9 mouse cellular contexts compared by ENCODE assay signal in genomic region chr1:135108611-135109010, GRCm38 (mm10). TPM values are rescaled to one million over a fixed set of nuclear protein-coding genes. Genes with fewer than 3 reads are reported as not detected.
DNase-seq lines count a peak whose midpoint lies in the region; ATAC-seq and TF ChIP-seq lines count a peak whose summit lies in the region.
"Had no signal": no experiment of that assay in that cellular context is flagged by ENCODE, and none has a peak within 500 bp of the region (broad histone marks: within the 10 kb centered on the region; RNA-seq: fewer than 3 reads in every experiment).

No protein-coding gene starts in this region.

- no peak for TF ChIP-seq POLR2A in brain, embryonic 14.5 days (IDR thresholded peaks at IDR 0.05; ENCODE audit: borderline replicate concordance, extremely low read depth, insufficient read depth, insufficient read length, poor library complexity, severe bottlenecking)

- H3K27ac ChIP-seq in lung, embryonic 14.5 days (ENCODE audit: low read depth): no peak overlapping the region
- H3K27ac ChIP-seq: neural tube, embryonic 12.5 days had no signal

- peak; percentile 56; the same call in 1 of the 2 replicates for TF ChIP-seq CTCF in brain, embryonic 14.5 days (IDR thresholded peaks at IDR 0.05; ENCODE audit: borderline replicate concordance, extremely low read depth, insufficient read depth, insufficient read length)
- TF ChIP-seq CTCF in lung, embryonic 14.5 days (IDR thresholded peaks at IDR 0.05; ENCODE audit: low read depth): peak; percentile 77

- ATAC-seq in lung, embryonic 14.5 days (ENCODE audit: insufficient read depth): no peak

- peaks cover 28% of the 10 kb centered on the region for H3K27me3 ChIP-seq in lung, embryonic 14.5 days (ENCODE audit: insufficient read depth, low read length)

- H3K4me3 ChIP-seq in lung, embryonic 14.5 days (ENCODE audit: low read depth, low read length): no peak overlapping the region
- H3K4me3 ChIP-seq: neural tube, embryonic 12.5 days had no signal

- intact Hi-C loops in left cerebral cortex, postnatal 4 days (cut with DNase I): no loop called here

- H3K9ac ChIP-seq in lung, embryonic 14.5 days: no peak overlapping the region
- H3K9ac ChIP-seq: neural tube, embryonic 12.5 days had no signal

- H3K9me3 ChIP-seq in lung, embryonic 14.5 days (ENCODE audit: low read depth, low read length): no peaks in the 10 kb centered on the region
- H3K9me3 ChIP-seq: neural tube, embryonic 12.5 days had no signal

- DNase-seq in cerebellum, adult 8-10 months: peak; percentile 22
- no peak for DNase-seq in cerebellum, adult 9-10 months
- DNase-seq in left cerebral cortex, postnatal 4 days: peak; percentile 59
- DNase-seq in left cerebral cortex, adult 18-20 months (ENCODE audit: low spot score in 2 of 2): no peak
- DNase-seq in brain, embryonic 14.5 days (ENCODE audit: low read depth): peak; percentile 29
- DNase-seq in lung, embryonic 14.5 days: peak; percentile 74
- no peak for DNase-seq in right cerebral cortex, postnatal 14 days
- no peak for DNase-seq in urinary bladder, postnatal 36 days (ENCODE audit: low spot score in 2 of 2)

- no peaks in the 10 kb centered on the region for H3K4me1 ChIP-seq in lung, embryonic 14.5 days (ENCODE audit: insufficient read depth)

- 43% methylated on average over 6 of the region's 6 CpGs for WGBS in lung, embryonic 14.5 days

- no peak overlapping the region for H3K4me2 ChIP-seq in lung, embryonic 14.5 days
- H3K4me2 ChIP-seq: neural tube, embryonic 12.5 days had no signal

- H3K36me3 ChIP-seq in lung, embryonic 14.5 days (ENCODE audit: insufficient read depth): no peaks in the 10 kb centered on the region
- H3K36me3 ChIP-seq: neural tube, embryonic 12.5 days had no signal

RNA-seq across cellular contexts. Expression of gene Lgr6, which starts 3.5 kb away (rescaled TPM):
- 1 to 10 TPM; 1.6 to 2.3 TPM for total RNA-seq in left cerebral cortex, postnatal 4 days (2021)
- total RNA-seq in left cerebral cortex, adult 18-20 months (2021): 1 to 10 TPM; 1.5 to 2.7 TPM
- polyA plus RNA-seq in brain, embryonic 14.5 days (2012; rRNA removed): 0.38 and 0.63 TPM in 2 replicates
- polyA plus RNA-seq in lung, embryonic 14.5 days (2014; fragmentation: Nextera tagmentation; extraction: Ambion mirVana): 11.1 and 12.0 TPM in 2 replicates

RNA-seq across cellular contexts. Expression of gene Ptpn7, which starts 23.9 kb away (rescaled TPM):
- total RNA-seq in left cerebral cortex, postnatal 4 days (2021): under 1 TPM; 0.10 to 0.24 TPM
- under 1 TPM; 0.45 to 0.91 TPM for total RNA-seq in left cerebral cortex, adult 18-20 months (2021)
- polyA plus RNA-seq in brain, embryonic 14.5 days (2012; rRNA removed): 0.45 and 0.46 TPM in 2 replicates
- 2.3 and 2.8 TPM in 2 replicates for polyA plus RNA-seq in lung, embryonic 14.5 days (2014; fragmentation: Nextera tagmentation; extraction: Ambion mirVana)

RNA-seq across cellular contexts. Expression of gene Arl8a, which starts 38.0 kb away (rescaled TPM):
- 100 to 1,000 TPM; 508 to 512 TPM for total RNA-seq in left cerebral cortex, postnatal 4 days (2021)
- 100 to 1,000 TPM; 264 to 266 TPM for total RNA-seq in left cerebral cortex, adult 18-20 months (2021)
- polyA plus RNA-seq in brain, embryonic 14.5 days (2012; rRNA removed): 333 and 385 TPM in 2 replicates
- polyA plus RNA-seq in lung, embryonic 14.5 days (2014; fragmentation: Nextera tagmentation; extraction: Ambion mirVana): 46.3 and 46.7 TPM in 2 replicates

RNA-seq across cellular contexts. Expression of gene Gpr37l1, which starts 58.9 kb away (rescaled TPM):
- total RNA-seq in left cerebral cortex, postnatal 4 days (2021): 10 to 100 TPM; 15.8 to 18.8 TPM
- total RNA-seq in left cerebral cortex, adult 18-20 months (2021): 100 to 1,000 TPM; 160 to 178 TPM
- 0.35 and 0.46 TPM in 2 replicates for polyA plus RNA-seq in brain, embryonic 14.5 days (2012; rRNA removed)
- not detected in 2 replicates for polyA plus RNA-seq in lung, embryonic 14.5 days (2014; fragmentation: Nextera tagmentation; extraction: Ambion mirVana)

Comparison
In these comparisons a context has a peak if more than half of its experiments do, and no peak if none do; other contexts are left out.
1. DNase-seq: peak in cerebellum, adult 8-10 months (single experiment), left cerebral cortex, postnatal 4 days (single experiment), brain, embryonic 14.5 days (single experiment) and lung, embryonic 14.5 days (single experiment); none in cerebellum, adult 9-10 months (single experiment), left cerebral cortex, adult 18-20 months (0 of 2), right cerebral cortex, postnatal 14 days (single experiment) and urinary bladder, postnatal 36 days (0 of 2).